Mouse (Mus musculus) olfactory bulb, adult 2 months (tissue): ENCODE results near the gene Dok1. TPM values are rescaled to one million over a fixed set of nuclear protein-coding genes. Genes with fewer than 3 reads are reported as not detected.
A peak's percentile ranks its signal among the peaks of the same experiment; 100 is the strongest.

Source experiments
- H3K27ac ChIP-seq: fragments of 200-500 bp; 2 replicates; pipeline ENCODE4 v1.5.1; 2012; ENCODE audit warnings: low read depth, low read length; ENCODE audit not compliant: insufficient read depth
- H3K4me1 ChIP-seq: fragments of 200-500 bp; 2 replicates; pipeline ENCODE4 v1.6.1; 2012; ENCODE audit warnings: low read length; ENCODE audit not compliant: control insufficient read depth, insufficient read depth
- H3K4me3 ChIP-seq: fragments of 200-500 bp; 2 replicates; pipeline ENCODE4 v1.5.1; 2012; ENCODE audit warnings: mild to moderate bottlenecking, low read depth, low read length, moderate library complexity; ENCODE audit not compliant: insufficient read depth
- CTCF ChIP-seq: fragments of 200-500 bp; IDR thresholded peaks from 2 replicates; pipeline ENCODE4 v1.5.1; 2012; ENCODE audit warnings: low read depth, mild to moderate bottlenecking, low read length, moderate library complexity; ENCODE audit not compliant: insufficient read depth
- POLR2A ChIP-seq: fragments of 200-500 bp; IDR thresholded peaks from 2 replicates; pipeline ENCODE4 v1.6.1; 2012; ENCODE audit warnings: mild to moderate bottlenecking, low read depth, low read length, moderate library complexity; ENCODE audit not compliant: insufficient read depth
- WGBS: fragments of 180-500 bp; shearing (Covaris S2); methylation state at CpG from one replicate; pipeline ENCODE4 v1.1.7; 2018; 5-methylcytosine and 5-hydroxymethylcytosine counted together
- polyA plus RNA-seq: library from polyadenylated mRNA; stranded (reverse); fragments of >200 nt; gene quantifications from 2 replicates; pipeline ENCODE4 v1.2.4, GENCODE M21; 2012; ENCODE audit warnings: low replicate concordance; ENCODE audit not compliant: missing spikeins, insufficient read depth, insufficient read length

The Dok1 gene
- polyA plus RNA-seq, 1 experiment: not detected

DNA sequence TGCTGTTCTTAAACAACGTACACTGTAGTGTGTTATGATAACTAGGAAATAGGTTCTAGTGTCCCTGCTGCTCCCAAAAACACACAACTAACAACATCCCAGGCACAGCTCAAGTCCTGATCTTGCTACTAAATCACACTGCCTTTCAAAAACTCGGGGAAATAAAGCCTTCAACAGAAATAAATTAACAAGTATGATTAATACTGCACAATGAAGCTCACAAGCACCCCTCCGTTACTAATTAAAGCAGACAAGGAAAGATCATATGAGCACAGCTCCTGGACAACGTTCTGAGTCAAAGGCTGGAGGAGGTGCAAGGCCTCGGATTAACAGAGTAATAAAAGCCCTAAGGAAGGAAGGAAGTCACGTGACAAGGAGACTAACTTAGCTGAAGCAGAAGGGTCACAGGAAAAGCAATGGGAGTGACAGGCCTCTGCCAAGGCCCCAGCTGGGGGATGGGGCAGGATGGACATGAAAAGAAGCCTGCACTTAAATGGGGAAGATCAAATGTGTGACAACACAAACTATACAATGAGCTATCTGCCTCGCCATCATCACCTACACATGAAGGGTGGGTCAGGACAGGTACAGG lies 35.7 kb downstream of the Dok1 start:
- WGBS: 46% methylated on average over 7 of the region's 7 CpGs
- H3K27ac ChIP-seq: 0 out of 2 replicates have a peak overlapping the region, but pooled peaks have one; percentile 1
- no peak overlapping the region for H3K4me3 ChIP-seq
- H3K4me1 ChIP-seq: peaks cover 4% of the 10 kb centered on the region
- TF ChIP-seq POLR2A (no peak), CTCF (no peak)

DNA sequence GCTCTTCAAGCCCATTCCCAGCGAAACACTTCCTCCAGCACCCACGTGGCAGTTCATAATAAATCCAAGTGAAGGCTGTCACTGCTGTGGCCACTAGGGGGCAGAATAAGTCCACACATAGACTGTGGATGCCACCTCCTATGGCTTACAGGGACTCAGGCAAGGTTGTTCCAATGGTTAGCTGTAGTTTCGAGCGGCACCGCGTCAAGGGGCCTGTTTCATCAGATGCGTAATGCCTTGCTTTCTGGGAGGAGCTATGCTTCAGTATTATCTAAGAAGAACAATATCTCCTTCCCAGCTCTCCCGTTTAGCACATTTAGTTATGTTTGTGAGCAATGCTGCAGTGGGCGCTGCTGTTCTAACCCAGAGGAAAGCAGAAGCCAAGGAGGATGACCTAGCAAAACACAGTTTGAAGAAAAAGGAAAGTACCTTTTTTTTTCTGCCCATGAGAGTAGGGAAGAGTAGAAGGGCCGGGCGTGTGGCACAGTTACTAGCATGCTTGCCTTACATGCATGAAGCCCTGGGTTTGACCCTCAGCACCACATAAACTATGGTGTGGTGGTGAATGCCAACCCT lies 36.4 kb downstream of the Dok1 start:
- TF ChIP-seq POLR2A (no peak), CTCF (peak; percentile 49)
- Histone ChIP-seq H3K27ac (0 out of 2 replicates have a peak overlapping the region, but pooled peaks have one; percentile 1), H3K4me3 (no peak overlapping the region), H3K4me1 (peaks cover 4% of the 10 kb centered on the region)
- 4% methylated on average over 11 of the region's 11 CpGs for WGBS

DNA sequence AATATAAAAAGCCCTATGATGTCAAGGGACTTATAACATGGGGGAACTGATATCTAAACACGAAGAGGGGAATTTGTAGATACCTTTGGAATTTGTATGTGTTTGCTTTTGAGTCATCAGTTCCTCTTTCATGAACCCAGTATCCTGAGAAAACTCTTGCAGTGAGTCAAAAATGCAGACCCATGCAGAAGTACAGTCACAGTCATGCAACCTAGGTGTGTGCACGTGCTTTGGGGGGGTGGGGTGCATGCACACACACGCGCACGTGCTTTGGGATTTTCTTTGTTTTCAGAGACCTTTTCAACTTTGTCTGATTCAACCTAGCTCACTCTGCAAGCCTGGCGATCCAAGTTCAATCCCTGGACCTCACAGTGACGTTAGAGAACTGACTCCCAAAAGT lies 38.9 kb downstream of the Dok1 start:
- TF ChIP-seq POLR2A (no peak), CTCF (no peak)
- Histone ChIP-seq H3K4me1 (peaks cover 4% of the 10 kb centered on the region), H3K4me3 (no peak overlapping the region), H3K27ac (no peak overlapping the region)
- 78% methylated on average over 7 of the region's 7 CpGs for WGBS

GRCm38 (mm10) chr6:82993696-82994095 lies 39.6 kb downstream of the Dok1 start:
- WGBS: 41% methylated on average over 1 of the region's 1 CpGs
- H3K27ac ChIP-seq: no peak overlapping the region
- H3K4me3 ChIP-seq: no peak overlapping the region
- peaks cover 4% of the 10 kb centered on the region for H3K4me1 ChIP-seq
- TF ChIP-seq POLR2A (no peak), CTCF (no peak)

DNA sequence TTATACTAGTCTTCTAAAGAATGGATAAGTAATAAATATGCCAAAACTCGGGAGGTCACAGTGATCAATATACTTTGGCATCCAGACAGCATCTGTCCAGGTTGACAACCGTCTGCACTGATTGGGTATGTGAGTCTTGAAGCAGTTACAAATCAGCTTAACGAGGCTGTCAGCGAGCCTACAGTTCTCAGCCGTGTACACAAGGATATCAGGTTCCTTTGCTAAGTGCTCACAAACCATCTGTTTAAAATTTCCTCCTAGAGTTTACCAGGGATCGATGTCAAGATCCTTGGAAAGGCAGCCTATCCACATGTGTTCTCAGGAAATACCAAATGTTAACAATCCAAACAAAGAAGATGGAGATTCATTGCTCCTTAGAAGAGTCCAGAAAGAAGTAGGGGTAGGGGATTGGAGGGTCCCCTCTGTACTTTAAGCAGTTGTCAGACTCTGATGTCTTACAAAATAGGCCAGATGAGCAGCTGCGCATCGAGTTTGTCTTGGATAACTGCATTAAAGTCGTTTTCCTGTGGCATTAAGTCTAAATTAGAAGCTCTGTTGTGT lies 45.8 kb downstream of the Dok1 start:
- TF ChIP-seq CTCF (no peak), POLR2A (no peak)
- Histone ChIP-seq H3K4me1 (no peaks in the 10 kb centered on the region), H3K27ac (no peak overlapping the region), H3K4me3 (no peak overlapping the region)
- 44% methylated on average over 9 of the region's 9 CpGs for WGBS

Other genes with a start within 250 kb of the Dok1 start
- gene Sema4f, start 93.7 kb downstream of the Dok1 start, polyA plus RNA-seq: not detected in 2 replicates
- not detected in 2 replicates for gene M1ap, start 86.6 kb downstream of the Dok1 start, polyA plus RNA-seq
- gene Loxl3, start 702 bp upstream of the Dok1 start, polyA plus RNA-seq: not detected in 2 replicates
- not detected in 2 replicates for gene Aup1, start 21.1 kb upstream of the Dok1 start, polyA plus RNA-seq
- gene Htra2, start 21.8 kb upstream of the Dok1 start, polyA plus RNA-seq: not detected in 2 replicates
- gene Dqx1, start 24.4 kb upstream of the Dok1 start, polyA plus RNA-seq: not detected in 2 replicates
- not detected in 2 replicates for gene Tlx2, start 36.8 kb upstream of the Dok1 start, polyA plus RNA-seq
- not detected in 2 replicates for gene Pcgf1, start 44.4 kb upstream of the Dok1 start, polyA plus RNA-seq
- gene Lbx2, start 52.9 kb upstream of the Dok1 start, polyA plus RNA-seq: not detected in 2 replicates
- not detected in 2 replicates for gene Ccdc142, start 68.1 kb upstream of the Dok1 start, polyA plus RNA-seq
- gene Gm42688, start 68.1 kb upstream of the Dok1 start, polyA plus RNA-seq: not detected in 2 replicates
- gene Mrpl53, start 75.6 kb upstream of the Dok1 start, polyA plus RNA-seq: not detected in 2 replicates
- not detected in 2 replicates for gene Mogs, start 82.0 kb upstream of the Dok1 start, polyA plus RNA-seq
- not detected in 2 replicates for gene Wbp1, start 88.1 kb upstream of the Dok1 start, polyA plus RNA-seq
- gene Ino80b, start 92.0 kb upstream of the Dok1 start, polyA plus RNA-seq: not detected in 2 replicates
- not detected in 2 replicates for gene Rtkn, start 102.0 kb upstream of the Dok1 start, polyA plus RNA-seq
- not detected in 2 replicates for gene Wdr54, start 122.9 kb upstream of the Dok1 start, polyA plus RNA-seq
- not detected in 2 replicates for gene 1700003E16Rik, start 122.9 kb upstream of the Dok1 start, polyA plus RNA-seq
- 187 TPM in 1 of 2 replicates, not detected in the other for gene Dctn1, start 132.4 kb upstream of the Dok1 start, polyA plus RNA-seq
- not detected in 2 replicates for gene Slc4a5, start 186.4 kb upstream of the Dok1 start, polyA plus RNA-seq